Mouse (Mus musculus) CH12.LX (cell line): ENCODE results near the gene Cebpe. TPM values are rescaled to one million over a fixed set of nuclear protein-coding genes. Genes with fewer than 3 reads are reported as not detected.

Source experiments
- DNase-seq: peaks from one replicate; pipeline ENCODE4 v3.0.0-alpha.2; 2013; ENCODE audit errors: extremely low read depth
- H3K27ac ChIP-seq: 2 replicates; pipeline ENCODE4 v1.5.1; 2012; ENCODE audit warnings: low read depth, mild to moderate bottlenecking, control low read depth, moderate library complexity; ENCODE audit not compliant: insufficient read depth
- H3K27me3 ChIP-seq: replicated peaks from 2 replicates; pipeline ENCODE3; 2012; ENCODE audit warnings: inconsistent platforms
- H3K36me3 ChIP-seq, 2 experiments: replicated peaks in 1 of 2; 2 replicates each; pipeline versions ENCODE3 to v1.6.1; 2012; ENCODE audit warnings: inconsistent platforms in 1 of 2, low read length in 1 of 2, mild to moderate bottlenecking in 1 of 2, mixed read lengths in 1 of 2, moderate library complexity in 1 of 2; ENCODE audit not compliant: control insufficient read depth in 1 of 2, insufficient read depth in 1 of 2
- H3K4me1 ChIP-seq, 2 experiments: 2 replicates each; pipeline ENCODE4 v1.6.1; 2012; ENCODE audit warnings: inconsistent platforms in 1 of 2, moderate library complexity in 1 of 2; ENCODE audit not compliant: insufficient read depth in 2 of 2, control insufficient read depth in 1 of 2
- H3K4me2 ChIP-seq: 2 replicates; pipeline ENCODE4 v1.6.1; 2012; ENCODE audit warnings: low read depth, mild to moderate bottlenecking, control low read depth; ENCODE audit not compliant: poor library complexity, insufficient read depth, severe bottlenecking
- H3K4me3 ChIP-seq, 3 experiments: fragments of 150-350 bp in 1 of 3; sonication (generic) in 1 of 3; replicated peaks in 1 of 3; 2 replicates each; pipeline versions ENCODE3 to v1.5.1; 2011 to 2012; ENCODE audit warnings: low read depth in 2 of 3, low read length in 2 of 3, mild to moderate bottlenecking in 2 of 3, moderate library complexity in 2 of 3, control low read depth in 1 of 3, improper control_type of control experiment in 1 of 3, inconsistent platforms in 1 of 3, mixed read lengths in 1 of 3; ENCODE audit not compliant: poor library complexity in 1 of 3
- H3K79me2 ChIP-seq: replicated peaks from 2 replicates; pipeline ENCODE4 v1.6.1; 2012; ENCODE audit warnings: mild to moderate bottlenecking, moderate library complexity; ENCODE audit not compliant: control insufficient read depth, poor library complexity, insufficient read depth, severe bottlenecking; ENCODE audit errors: extremely low read depth
- H3K9ac ChIP-seq: 2 replicates; pipeline ENCODE4 v1.6.1; 2012; ENCODE audit warnings: low read depth, mild to moderate bottlenecking, control low read depth, moderate library complexity; ENCODE audit not compliant: insufficient read depth
- H3K9me3 ChIP-seq: replicated peaks from 2 replicates; pipeline ENCODE3; 2012; ENCODE audit warnings: low read length, inconsistent platforms, mixed read lengths
- BHLHE40 ChIP-seq: IDR thresholded peaks from 2 replicates; pipeline ENCODE4 v1.6.1; 2011; ENCODE audit warnings: mild to moderate bottlenecking, low read depth, low read length, improper control_type of control experiment
- CHD2 ChIP-seq: IDR thresholded peaks from 2 replicates; pipeline ENCODE4 v1.6.1; 2011; ENCODE audit warnings: low read length, improper control_type of control experiment
- EP300 ChIP-seq: IDR thresholded peaks from 2 replicates; pipeline ENCODE4 v1.6.1; 2011; ENCODE audit warnings: low read length, improper control_type of control experiment
- GABPA ChIP-seq: IDR thresholded peaks from 2 replicates; pipeline ENCODE4 v1.6.1; 2012; ENCODE audit warnings: low read depth, low read length, improper control_type of control experiment, inconsistent platforms; ENCODE audit not compliant: insufficient replicate concordance
- IRF4 ChIP-seq: IDR thresholded peaks from 2 replicates; pipeline ENCODE4 v1.6.1; 2014; ENCODE audit warnings: low read depth, mild to moderate bottlenecking, inconsistent platforms, low read length, improper control_type of control experiment
- KAT2A ChIP-seq: IDR thresholded peaks from 2 replicates; pipeline ENCODE4 v1.6.1; 2012; ENCODE audit warnings: low read length, improper control_type of control experiment, inconsistent platforms; ENCODE audit not compliant: insufficient replicate concordance
- MAFK ChIP-seq: IDR thresholded peaks from 2 replicates; pipeline ENCODE4 v1.6.1; 2011; ENCODE audit warnings: low read length, improper control_type of control experiment; ENCODE audit not compliant: insufficient replicate concordance
- MAX ChIP-seq: IDR thresholded peaks from 2 replicates; pipeline ENCODE4 v1.6.1; 2011; ENCODE audit warnings: low read length, improper control_type of control experiment
- MYC ChIP-seq: IDR thresholded peaks from 2 replicates; pipeline ENCODE4 v1.6.1; 2011; ENCODE audit warnings: low read depth, mild to moderate bottlenecking, improper control_type of control experiment, low read length
- PAX5 ChIP-seq: IDR thresholded peaks from 2 replicates; pipeline ENCODE4 v1.6.1; 2012; ENCODE audit warnings: low read length, inconsistent platforms, mixed read lengths
- RAD21 ChIP-seq: IDR thresholded peaks from 2 replicates; pipeline ENCODE4 v1.6.1; 2011; ENCODE audit warnings: low read depth, mild to moderate bottlenecking, low read length, improper control_type of control experiment, moderate library complexity
- TCF12 ChIP-seq: IDR thresholded peaks from 2 replicates; pipeline ENCODE4 v1.6.1; 2014; ENCODE audit warnings: low read depth, mild to moderate bottlenecking, inconsistent platforms, low read length, improper control_type of control experiment
- USF1 ChIP-seq: IDR thresholded peaks from 2 replicates; pipeline ENCODE4 v1.6.1; 2014; ENCODE audit warnings: low read depth, mild to moderate bottlenecking, inconsistent platforms, low read length, improper control_type of control experiment
- USF2 ChIP-seq: conservative IDR thresholded peaks from 2 replicates; pipeline ENCODE4 v1.6.1; 2011; ENCODE audit warnings: low read depth, low read length, improper control_type of control experiment
- dilution Hi-C: fragments of 300-500 bp; cut with MboI; formaldehyde crosslinking; loops from 2 replicates; pipeline ENCODE4 v1.14.3; 2020; ENCODE audit warnings: low sequenced_read_pairs; ENCODE audit not compliant: extremely low pct_unique_long_range_greater_than_20kb, extremely low pct_ligation_motif_present
- in situ Hi-C: fragments of 300-500 bp; cut with MboI; formaldehyde crosslinking; loops from 3 replicates; pipeline ENCODE4 v1.14.3; 2019; ENCODE audit warnings: low sequenced_read_pairs, low pct_ligation_motif_present, low pct_unique_long_range_greater_than_20kb, mixed read lengths
- polyA plus RNA-seq: library from polyadenylated mRNA; unstranded; fragments of >175 nt; gene quantifications from 2 replicates; pipeline ENCODE4 v1.2.1, GENCODE M21; 2012; ENCODE audit warnings: low read depth; ENCODE audit not compliant: insufficient read length
- total RNA-seq, 2 experiments: library from RNA; depleted of rRNA; stranded (reverse); fragments of 300-350 nt in 1 of 2; fragments of >200 nt in 1 of 2; gene quantifications; 2 replicates each; pipeline ENCODE4 v1.2.3; 2012 to 2014

Gene Cebpe
- total and polyA plus RNA-seq, 3 experiments, result 0.34 TPM; not detected in 2

GRCm38 (mm10) chr14:54754602-54755018 lies 42.6 kb upstream of the Cebpe start:
- H3K4me3 ChIP-seq, result no peak overlapping the region

DNA sequence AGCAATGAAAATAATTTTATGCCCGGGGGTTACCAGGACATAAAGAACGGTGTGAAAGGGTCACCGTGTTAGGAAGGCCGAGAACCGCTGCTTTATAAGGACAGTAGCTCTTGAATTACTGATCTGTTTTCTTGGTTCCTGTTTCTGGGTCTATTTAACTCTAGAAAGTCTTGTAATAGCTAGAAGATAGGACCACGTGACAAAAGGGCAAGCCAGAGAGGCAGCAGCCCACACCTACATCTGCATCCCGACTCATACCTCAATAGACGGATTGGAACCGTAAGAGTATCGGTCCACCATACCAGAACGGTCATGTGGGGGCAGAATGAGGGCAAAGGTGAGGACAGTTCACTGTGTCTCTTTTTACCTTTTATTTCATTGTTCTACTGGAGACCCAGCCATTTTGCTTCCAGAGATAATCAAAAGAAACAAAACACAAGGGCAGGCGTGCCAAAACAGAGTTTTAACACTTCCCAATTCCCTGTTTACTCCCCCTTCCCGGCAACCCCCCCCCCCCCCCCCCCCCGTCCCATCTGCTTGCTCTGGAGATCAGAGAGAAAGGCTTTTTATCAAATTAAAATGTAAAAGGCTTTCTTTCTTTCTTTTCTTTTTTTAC lies 42.1 kb upstream of the Cebpe start:
- dilution Hi-C loops, result no loop called here
- H3K27ac ChIP-seq, result no peak overlapping the region
- no peaks in the 10 kb centered on the region for H3K9me3 ChIP-seq
- no peak overlapping the region for H3K4me3 ChIP-seq
- TF ChIP-seq PAX5, result no peak
- TF ChIP-seq IRF4, result peak; percentile 62; the same call in 1 of the 2 replicates
- TF ChIP-seq KAT2A, result no peak
- TF ChIP-seq BHLHE40, result peak; percentile 35; the same call in 1 of the 2 replicates
- TF ChIP-seq TCF12, result no peak
- TF ChIP-seq EP300, result peak; percentile 54; the same call in 1 of the 2 replicates
- TF ChIP-seq CHD2, result no peak
- peak; percentile 72 for TF ChIP-seq USF2
- TF ChIP-seq GABPA, result no peak
- peak; percentile 81; the same call in 1 of the 2 replicates for TF ChIP-seq MAX
- peak; percentile 74 for TF ChIP-seq USF1
- no peak for TF ChIP-seq RAD21
- 0 out of 2 replicates have a peak, but pooled peaks have one; percentile 52 for TF ChIP-seq MYC
- TF ChIP-seq, all 38 proteins: peak for 7
- peak overlapping the region; percentile 30 for H3K4me2 ChIP-seq
- peaks cover 6 to 24% of the 10 kb centered on the region in 2 experiments; a peak in 2 of 4 replicates for H3K4me1 ChIP-seq
- peak; percentile 38 for DNase-seq
- no peaks in the 10 kb centered on the region for H3K79me2 ChIP-seq
- no peaks in the 10 kb centered on the region for H3K36me3 ChIP-seq
- H3K9ac ChIP-seq, result no peak overlapping the region
- H3K27me3 ChIP-seq, result no peaks in the 10 kb centered on the region
- in situ Hi-C loops, result no loop called here

More at GRCm38 (mm10) chr14:54754602-54755018, 42.6 kb upstream of the Cebpe start:
- Histone ChIP-seq H3K27ac (no peak overlapping the region), H3K9ac (no peak overlapping the region), H3K36me3 (no peaks in the 10 kb centered on the region), H3K79me2 (no peaks in the 10 kb centered on the region), H3K4me2 (no peak overlapping the region), H3K27me3 (peaks cover 3% of the 10 kb centered on the region), H3K9me3 (no peaks in the 10 kb centered on the region), H3K4me1 (peaks cover 6 to 24% of the 10 kb centered on the region in 2 experiments; a peak in 2 of 4 replicates)
- DNase-seq, result no peak
- in situ Hi-C loops (no loop called here), dilution Hi-C loops (no loop called here)
- no peak for TF ChIP-seq RAD21
- peak; percentile 95 for TF ChIP-seq MAFK
